Comparison of ENCODE assay signal across 16 mouse cellular contexts in the genomic region with DNA sequence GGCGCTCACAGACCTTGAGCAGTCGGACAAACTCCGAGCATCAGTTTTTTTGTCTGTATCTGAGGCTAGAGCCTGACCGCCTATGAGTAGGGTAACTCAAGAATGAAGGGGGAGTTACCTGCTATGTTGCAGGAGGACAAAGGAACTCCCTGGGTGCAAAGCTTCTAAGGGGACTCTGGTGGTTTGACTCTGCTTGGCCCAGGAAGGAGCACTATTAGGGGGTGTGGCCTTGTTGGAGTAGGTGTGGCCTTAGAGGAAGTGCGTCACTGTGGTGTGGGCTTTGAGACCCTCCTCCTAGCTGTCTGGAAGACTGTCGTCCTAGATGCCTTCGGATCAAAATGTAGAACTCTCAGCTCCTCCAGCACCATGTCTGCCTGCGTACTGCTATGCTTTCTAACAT.
"Had no signal": no experiment of that assay in that cellular context is flagged by ENCODE, and none has a peak within 500 bp of the region (broad histone marks: within the 10 kb centered on the region; RNA-seq: fewer than 3 reads in every experiment).

No protein-coding gene starts in this region.

- H3K4me2 ChIP-seq: lung, embryonic 14.5 days; midbrain, embryonic 12.5 days; neural tube, embryonic 12.5 days had no signal

- DNase-seq: lung, adult 18-20 months; lung, embryonic 14.5 days; lung, postnatal 10 days; lung, postnatal 4 days; midbrain, embryonic 14.5 days; right cerebral cortex, postnatal 25 days; right cerebral cortex, postnatal 4 days; spleen, adult 18-20 months; thymus, adult 18-20 months; thymus, postnatal 14 days; thymus, postnatal 36 days had no signal

- H3K4me1 ChIP-seq: neural tube, embryonic 12.5 days had no signal

- H3K36me3 ChIP-seq: midbrain, embryonic 10.5 days; midbrain, embryonic 12.5 days; neural tube, embryonic 12.5 days had no signal

- H3K27me3 ChIP-seq: neural tube, embryonic 12.5 days had no signal

- ATAC-seq: midbrain, embryonic 16.5 days had no signal

- H3K4me3 ChIP-seq: midbrain, embryonic 10.5 days; midbrain, embryonic 12.5 days; myocyte; neural tube, embryonic 12.5 days had no signal

- H3K9ac ChIP-seq: lung, embryonic 14.5 days; midbrain, embryonic 12.5 days; neural tube, embryonic 12.5 days had no signal

- H3K9me3 ChIP-seq: midbrain, embryonic 10.5 days; midbrain, embryonic 12.5 days; neural tube, embryonic 12.5 days had no signal

- H3K27ac ChIP-seq: midbrain, embryonic 10.5 days; midbrain, embryonic 12.5 days; neural tube, embryonic 12.5 days had no signal
